Mouse (Mus musculus) C2C12 (cell line): ENCODE results near the gene Fam76a.

Experiments used
- CEBPB ChIP-seq: IDR thresholded peaks from one replicate; pipeline ENCODE4 v1.6.1; 2011; ENCODE audit warnings: low read depth, mild to moderate bottlenecking, control low read depth, moderate library complexity
- CTCF ChIP-seq: IDR thresholded peaks from one replicate; pipeline ENCODE4 v1.5.1; 2011; ENCODE audit not compliant: control insufficient read depth, insufficient read depth, insufficient read length
- MAX ChIP-seq: IDR thresholded peaks from one replicate; pipeline ENCODE4 v1.6.1; 2011; ENCODE audit warnings: mild to moderate bottlenecking, control low read depth
- MYOG ChIP-seq: IDR thresholded peaks from one replicate; pipeline ENCODE4 v1.6.1; 2011; ENCODE audit not compliant: control insufficient read depth, insufficient read length; ENCODE audit errors: extremely low read depth

DNA sequence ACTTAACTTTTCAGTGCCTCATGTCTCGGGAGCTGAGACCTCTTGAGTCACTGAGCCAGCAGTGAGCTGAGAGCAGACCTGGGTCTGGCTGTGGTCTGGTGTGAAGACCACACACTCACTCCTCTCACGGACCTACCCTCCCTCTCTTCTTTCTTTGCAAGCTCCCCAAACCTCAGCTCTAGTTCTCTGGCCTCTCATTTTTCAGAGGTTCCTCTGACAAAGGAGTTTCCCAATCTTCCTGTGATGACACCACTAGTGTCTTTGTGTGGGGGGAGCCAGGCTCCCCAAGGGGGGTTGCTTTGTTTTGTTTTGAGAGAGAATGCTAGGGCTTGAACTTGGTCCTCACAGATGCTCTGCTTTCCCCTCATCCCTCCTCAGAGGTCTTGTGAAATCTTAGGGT is 28.6 kb upstream of the Fam76a start:
- no peak for TF ChIP-seq CTCF
- no peak for TF ChIP-seq CEBPB
- no peak for TF ChIP-seq MYOG
- no peak for TF ChIP-seq MAX
